8 mouse cellular contexts compared by ENCODE assay signal in the genomic region with DNA sequence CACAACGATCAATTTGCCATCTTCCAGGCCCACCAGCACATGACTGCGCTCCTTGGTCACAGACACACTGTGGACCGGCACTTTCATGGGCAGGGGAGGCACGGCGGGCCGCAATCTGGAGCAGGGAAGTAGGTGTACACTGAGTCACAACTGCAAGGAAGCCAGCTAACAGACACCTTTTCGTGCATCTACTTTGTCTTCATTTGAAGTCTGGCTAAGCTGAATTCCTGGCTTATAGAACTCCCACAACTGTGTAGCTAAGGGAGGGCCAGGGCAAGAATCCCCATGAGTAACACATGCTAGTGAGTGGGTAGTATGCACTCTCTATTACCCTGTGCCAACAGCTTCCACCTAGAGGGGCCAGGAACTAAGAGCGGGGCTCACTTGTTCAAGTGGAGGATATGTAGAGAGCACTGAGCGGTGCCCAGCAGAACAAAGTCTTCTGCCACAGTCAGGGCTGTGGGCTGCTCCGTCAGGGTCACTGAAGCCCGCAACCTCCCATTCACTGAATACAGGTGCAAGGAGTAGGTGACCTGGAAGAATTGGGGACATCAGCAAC. TPM values are rescaled to one million over a fixed set of nuclear protein-coding genes. Genes with fewer than 3 reads are reported as not detected.
DNase-seq lines count a peak whose midpoint lies in the region; ATAC-seq and TF ChIP-seq lines count a peak whose summit lies in the region.

No protein-coding gene starts in this region.

- no peak for TF ChIP-seq CTCF in hindbrain, postnatal 0 days (IDR thresholded peaks at IDR 0.05; ENCODE audit: low read depth)

- peaks cover 48% of the 10 kb centered on the region for H3K36me3 ChIP-seq in kidney, embryonic 15.5 days
- H3K36me3 ChIP-seq in embryonic facial prominence, embryonic 12.5 days, result peaks cover 26% of the 10 kb centered on the region
- peaks cover 4% of the 10 kb centered on the region; the same call in 1 of the 2 replicates for H3K36me3 ChIP-seq in hindbrain, postnatal 0 days (ENCODE audit: insufficient read depth, low read length)
- no peaks in the 10 kb centered on the region for H3K36me3 ChIP-seq in myocyte (ENCODE audit: control insufficient read depth, insufficient read depth)

- DNase-seq in kidney, postnatal 25 days, result no peak
- DNase-seq in hindbrain, postnatal 0 days (ENCODE audit: low spot score), result no peak
- DNase-seq in spleen, adult 18-20 months, result no peak
- no peak for DNase-seq in embryo, embryonic 9.5 days (ENCODE audit: extremely low spot score)

- no peaks in the 10 kb centered on the region for H3K9me3 ChIP-seq in kidney, embryonic 15.5 days (replicated peaks)
- no peaks in the 10 kb centered on the region for H3K9me3 ChIP-seq in embryonic facial prominence, embryonic 12.5 days
- no peaks in the 10 kb centered on the region for H3K9me3 ChIP-seq in hindbrain, postnatal 0 days (ENCODE audit: low read length)

- H3K9ac ChIP-seq in kidney, embryonic 15.5 days, result peak overlapping the region; percentile 48
- H3K9ac ChIP-seq in embryonic facial prominence, embryonic 12.5 days, result peak overlapping the region; percentile 73
- H3K9ac ChIP-seq in hindbrain, postnatal 0 days (replicated peaks; ENCODE audit: low read length), result peak overlapping the region; percentile 59

- no peak for ATAC-seq in kidney, embryonic 15.5 days (replicated peaks; ENCODE audit: low FRiP score)
- ATAC-seq in embryonic facial prominence, embryonic 12.5 days (ENCODE audit: insufficient number of reproducible peaks, insufficient read depth, low FRiP score, low TSS enrichment), result no peak
- no peak for ATAC-seq in hindbrain, postnatal 0 days
- no peak for ATAC-seq in activated CD4-positive, CD25-positive, alpha-beta regulatory T cell, adult 4 months

- H3K27ac ChIP-seq in kidney, embryonic 15.5 days, result peak overlapping the region; percentile 95
- H3K27ac ChIP-seq in embryonic facial prominence, embryonic 12.5 days, result peak overlapping the region; percentile 87
- H3K27ac ChIP-seq in hindbrain, postnatal 0 days, result peak overlapping the region; percentile 75

- peak overlapping the region; percentile 85 for H3K4me2 ChIP-seq in kidney, embryonic 15.5 days
- peak overlapping the region; percentile 92 for H3K4me2 ChIP-seq in embryonic facial prominence, embryonic 12.5 days (replicated peaks)
- peak overlapping the region; percentile 77 for H3K4me2 ChIP-seq in hindbrain, postnatal 0 days (ENCODE audit: low read depth, low read length)
- H3K4me2 ChIP-seq in myocyte (ENCODE audit: low read depth), result peak overlapping the region; percentile 99

- peak overlapping the region; percentile 52 for H3K4me3 ChIP-seq in kidney, embryonic 15.5 days (replicated peaks)
- H3K4me3 ChIP-seq in embryonic facial prominence, embryonic 12.5 days, result peak overlapping the region; percentile 50
- peak overlapping the region; percentile 35 for H3K4me3 ChIP-seq in hindbrain, postnatal 0 days (ENCODE audit: low read length)
- H3K4me3 ChIP-seq in myocyte, result peak overlapping the region; percentile 85

- H3ac ChIP-seq in myocyte (ENCODE audit: control insufficient read depth, insufficient read length), result peak overlapping the region; percentile 79

- peaks cover 38% of the 10 kb centered on the region for H3K4me1 ChIP-seq in kidney, embryonic 15.5 days
- H3K4me1 ChIP-seq in embryonic facial prominence, embryonic 12.5 days, result peaks cover 15% of the 10 kb centered on the region
- H3K4me1 ChIP-seq in hindbrain, postnatal 0 days (ENCODE audit: insufficient read depth, low read length), result 0 out of 2 replicates have a peak, but pooled peaks cover 5% of the 10 kb centered on the region

- no peak for TF ChIP-seq POLR2A in myocyte (IDR thresholded peaks at IDR 0.05; ENCODE audit: insufficient read length, low read depth)

- WGBS in kidney, embryonic 15.5 days, result 66% methylated on average over 11 of the region's 11 CpGs
- WGBS in embryonic facial prominence, embryonic 12.5 days, result 64% methylated on average over 11 of the region's 11 CpGs
- WGBS in hindbrain, postnatal 0 days, result 63% methylated on average over 11 of the region's 11 CpGs

- no peaks in the 10 kb centered on the region for H3K27me3 ChIP-seq in kidney, embryonic 15.5 days
- H3K27me3 ChIP-seq in embryonic facial prominence, embryonic 12.5 days, result 0 out of 2 replicates have a peak, but pooled peaks cover 8% of the 10 kb centered on the region
- no peaks in the 10 kb centered on the region for H3K27me3 ChIP-seq in hindbrain, postnatal 0 days (ENCODE audit: insufficient read depth, low read length)
- no peaks in the 10 kb centered on the region for H3K27me3 ChIP-seq in myocyte (ENCODE audit: control insufficient read depth, insufficient read depth, insufficient read length)

- peaks cover 8% of the 10 kb centered on the region for H3K79me2 ChIP-seq in myocyte (ENCODE audit: control insufficient read depth, insufficient read depth)

TF ChIP-seq in myocyte, 11 proteins besides CTCF, POLR2A, EP300 and RAD21:
- no peak for TF ChIP-seq TCF12 (IDR thresholded peaks at IDR 0.05; ENCODE audit: insufficient read depth, poor library complexity, severe bottlenecking)
- TF ChIP-seq E2F4 (IDR thresholded peaks at IDR 0.05; ENCODE audit: insufficient read depth), result no peak
- no peak for TF ChIP-seq MYOD1 (IDR thresholded peaks at IDR 0.05; ENCODE audit: control insufficient read depth in 1 of 3, insufficient read length in 2 of 3, low read depth in 2 of 3)
- TF ChIP-seq REST (IDR thresholded peaks at IDR 0.05; ENCODE audit: insufficient read depth, insufficient read length), result no peak
- no peak for TF ChIP-seq MAX (IDR thresholded peaks at IDR 0.05; ENCODE audit: low read depth)
- no peak for TF ChIP-seq POLR2AphosphoS2 (IDR thresholded peaks at IDR 0.05; ENCODE audit: insufficient read length, low read depth)
- TF ChIP-seq USF1 (IDR thresholded peaks at IDR 0.05; ENCODE audit: low read depth), result no peak
- TF ChIP-seq MYOG (IDR thresholded peaks at IDR 0.05; ENCODE audit: control insufficient read depth in 1 of 3, insufficient read depth in 1 of 3, insufficient read length in 2 of 3, low read depth in 2 of 3), result no peak
- no peak for TF ChIP-seq SRF (IDR thresholded peaks at IDR 0.05; ENCODE audit: control insufficient read depth, insufficient read length, low read depth)
- no peak for TF ChIP-seq CEBPB (IDR thresholded peaks at IDR 0.05; ENCODE audit: insufficient read depth, poor library complexity, severe bottlenecking)
- no peak for TF ChIP-seq TCF3 (IDR thresholded peaks at IDR 0.05; ENCODE audit: insufficient read length, low read depth)

RNA-seq across cellular contexts. Expression of gene Nradd, which starts 1.2 kb away (rescaled TPM):
- polyA plus RNA-seq in kidney, embryonic 15.5 days (2015; fragmentation: Nextera tagmentation; extraction: Ambion mirVana), result 55.2 and 56.4 TPM in 2 replicates
- polyA plus RNA-seq in embryonic facial prominence, embryonic 12.5 days (2016; fragmentation: Nextera tagmentation; extraction: Ambion mirVana), result 58.8 and 59.8 TPM in 2 replicates
- 23.1 and 30.6 TPM in 2 replicates for total RNA-seq in hindbrain, postnatal 0 days (2014; rRNA removed)
- polyA plus RNA-seq in hindbrain, postnatal 0 days (2015; fragmentation: Nextera tagmentation; extraction: Ambion mirVana), result 18.7 and 19.3 TPM in 2 replicates
- 66.9 TPM for polyA plus RNA-seq in myocyte (2012; fragmentation: generic; extraction: Trizol)
- polyA plus RNA-seq in activated CD4-positive, CD25-positive, alpha-beta regulatory T cell, adult 4 months (2017; shearing (Covaris generic)), result 1 to 10 TPM; 2.4 to 3.4 TPM

RNA-seq across cellular contexts. Expression of gene Nbeal2, which starts 28.5 kb away (rescaled TPM):
- polyA plus RNA-seq in kidney, embryonic 15.5 days (2015; fragmentation: Nextera tagmentation; extraction: Ambion mirVana), result 3.7 and 5.5 TPM in 2 replicates
- 1.2 and 1.7 TPM in 2 replicates for polyA plus RNA-seq in embryonic facial prominence, embryonic 12.5 days (2016; fragmentation: Nextera tagmentation; extraction: Ambion mirVana)
- 9.0 and 11.5 TPM in 2 replicates for total RNA-seq in hindbrain, postnatal 0 days (2014; rRNA removed)
- polyA plus RNA-seq in hindbrain, postnatal 0 days (2015; fragmentation: Nextera tagmentation; extraction: Ambion mirVana), result 1.8 and 1.9 TPM in 2 replicates
- 3.3 TPM for polyA plus RNA-seq in myocyte (2012; fragmentation: generic; extraction: Trizol)
- 10 to 100 TPM; 26.4 to 33.4 TPM for polyA plus RNA-seq in activated CD4-positive, CD25-positive, alpha-beta regulatory T cell, adult 4 months (2017; shearing (Covaris generic))

RNA-seq across cellular contexts. Expression of gene Ccdc12, which starts 30.9 kb away (rescaled TPM):
- polyA plus RNA-seq in kidney, embryonic 15.5 days (2015; fragmentation: Nextera tagmentation; extraction: Ambion mirVana), result 151 and 157 TPM in 2 replicates
- 118 and 120 TPM in 2 replicates for polyA plus RNA-seq in embryonic facial prominence, embryonic 12.5 days (2016; fragmentation: Nextera tagmentation; extraction: Ambion mirVana)
- total RNA-seq in hindbrain, postnatal 0 days (2014; rRNA removed), result 15.0 and 17.0 TPM in 2 replicates
- polyA plus RNA-seq in hindbrain, postnatal 0 days (2015; fragmentation: Nextera tagmentation; extraction: Ambion mirVana), result 108 and 113 TPM in 2 replicates
- polyA plus RNA-seq in myocyte (2012; fragmentation: generic; extraction: Trizol), result 59.2 TPM
- 100 to 1,000 TPM; 224 to 285 TPM for polyA plus RNA-seq in activated CD4-positive, CD25-positive, alpha-beta regulatory T cell, adult 4 months (2017; shearing (Covaris generic))

Comparison
In these comparisons a context has a peak if more than half of its experiments do, and no peak if none do; other contexts are left out.
1. H3K4me3 ChIP-seq: peak in every context shown above with its lines; median percentile 85 in myocyte; 52 in kidney, embryonic 15.5 days; 50 in embryonic facial prominence, embryonic 12.5 days; 35 in hindbrain, postnatal 0 days.